Mouse (Mus musculus) forebrain, postnatal 0 days (tissue): ENCODE data around the gene Gpr18. TPM values are rescaled to one million over a fixed set of nuclear protein-coding genes. Genes with fewer than 3 reads are reported as not detected.
A peak's percentile ranks its signal among the peaks of the same experiment; 100 is the strongest.
"Not testable (repeated sequence)": the region's sequence is repeated elsewhere in the genome, so short reads cannot be mapped to it uniquely, and the experiment has no call there.

ENCODE experiments used
- ATAC-seq: fragments of 200-750 bp; cut with Nextera tagmentation; 2 replicates; pipeline ENCODE4 v1.8.0; 2017; ENCODE audit warnings: mild to moderate bottlenecking, moderate library complexity
- DNase-seq: peaks from one replicate; pipeline ENCODE4 v3.0.0-alpha.2; 2015
- H3K27ac ChIP-seq: fragments of 300-500 bp; sonication (generic); 2 replicates; pipeline ENCODE4 v1.5.1; 2014; ENCODE audit warnings: low read depth, mild to moderate bottlenecking, antibody characterized with exemption, low read length, moderate library complexity, mixed read lengths
- H3K27me3 ChIP-seq: fragments of 300-500 bp; sonication (generic); 2 replicates; pipeline ENCODE4 v1.6.1; 2014; ENCODE audit warnings: mild to moderate bottlenecking, low read length, mixed read lengths; ENCODE audit not compliant: insufficient read depth
- H3K36me3 ChIP-seq: fragments of 300-500 bp; sonication (generic); 2 replicates; pipeline ENCODE4 v1.6.1; 2014; ENCODE audit warnings: mild to moderate bottlenecking, moderate library complexity; ENCODE audit not compliant: insufficient read depth
- H3K4me1 ChIP-seq: fragments of 300-500 bp; sonication (generic); 2 replicates; pipeline ENCODE4 v1.6.1; 2014; ENCODE audit warnings: antibody characterized with exemption; ENCODE audit not compliant: insufficient read depth
- H3K4me2 ChIP-seq: fragments of 300-500 bp; sonication (generic); 2 replicates; pipeline ENCODE4 v1.6.1; 2014; ENCODE audit warnings: low read depth, mild to moderate bottlenecking, moderate library complexity
- H3K4me3 ChIP-seq: fragments of 300-500 bp; sonication (generic); 2 replicates; pipeline ENCODE4 v1.5.1; 2014; ENCODE audit warnings: low read depth, low read length, mixed read lengths
- H3K9ac ChIP-seq: fragments of 300-500 bp; sonication (generic); 2 replicates; pipeline ENCODE4 v1.6.1; 2014; ENCODE audit warnings: mild to moderate bottlenecking
- H3K9me3 ChIP-seq: fragments of 300-500 bp; sonication (generic); 2 replicates; pipeline ENCODE4 v1.6.1; 2016; ENCODE audit warnings: low read length
- CTCF ChIP-seq: sonication (generic); IDR thresholded peaks from 2 replicates; pipeline ENCODE4 v1.5.1; 2016; ENCODE audit warnings: antibody characterized with exemption, control low read depth, low read depth
- WGBS: fragments of 180-500 bp; shearing (Covaris S2); extraction: QIAGEN DNeasy Blood & Tissue Kit; methylation state at CpG from one replicate; pipeline ENCODE4 v1.1.7; 2014; 5-methylcytosine and 5-hydroxymethylcytosine counted together
- polyA plus RNA-seq: library from polyadenylated mRNA; unstranded; fragments of >200 nt; fragmentation: Nextera tagmentation; extraction: Ambion mirVana; gene quantifications from 2 replicates; pipeline ENCODE4 v1.2.1, GENCODE M21; 2015
- total RNA-seq: library from RNA; depleted of rRNA; stranded (reverse); fragments of >200 nt; gene quantifications from 2 replicates; pipeline ENCODE4 v1.2.3, GENCODE M21; 2014; rRNA removed

Gpr18 gene
- total and polyA plus RNA-seq, 2 experiments from 2014 or later, result not detected

- DNase-seq, result no peak
- Histone ChIP-seq H3K9me3 (no peaks in the 10 kb centered on the region), H3K9ac (no peak overlapping the region), H3K36me3 (no peaks in the 10 kb centered on the region), H3K27me3 (no peaks in the 10 kb centered on the region), H3K27ac (no peak overlapping the region), H3K4me3 (no peak overlapping the region), H3K4me1 (no peaks in the 10 kb centered on the region), H3K4me2 (no peak overlapping the region)
- no peak for ATAC-seq
- TF ChIP-seq CTCF, result no peak
- 50% methylated on average over 1 of the region's 1 CpGs for WGBS
Observed at GRCm38 (mm10) chr14:121869111-121869510, 46.5 kb downstream of the Gpr18 start.

GRCm38 (mm10) chr14:121866574-121866973 is 49.0 kb downstream of the Gpr18 start:
- 79% methylated on average over 3 of the region's 3 CpGs for WGBS
- Histone ChIP-seq H3K4me3 (no peak overlapping the region), H3K4me1 (no peaks in the 10 kb centered on the region), H3K36me3 (no peaks in the 10 kb centered on the region), H3K9me3 (no peaks in the 10 kb centered on the region), H3K9ac (no peak overlapping the region), H3K4me2 (no peak overlapping the region), H3K27ac (no peak overlapping the region), H3K27me3 (no peaks in the 10 kb centered on the region)
- no peak for TF ChIP-seq CTCF
- ATAC-seq (no peak), DNase-seq (no peak)

- not testable (repeated sequence) for H3K27ac ChIP-seq, H3K4me3 ChIP-seq, H3K36me3 ChIP-seq, H3K9me3 ChIP-seq, H3K27me3 ChIP-seq, H3K4me2 ChIP-seq, H3K4me1 ChIP-seq, ATAC-seq, H3K9ac ChIP-seq
- TF ChIP-seq CTCF, result peak; percentile 61
- WGBS, result 14% methylated on average over 2 of the region's 2 CpGs
- peak; percentile 53 for DNase-seq
Observed at GRCm38 (mm10) chr14:121865162-121865561, 50.4 kb downstream of the Gpr18 start.

Other genes with a start within 250 kb of the Gpr18 start
- 87.2 and 94.1 TPM in 2 replicates for gene Dock9, start 117.9 kb downstream of the Gpr18 start, total RNA-seq
- 12.8 and 14.2 TPM in 2 replicates for gene Dock9, start 117.9 kb downstream of the Gpr18 start, polyA plus RNA-seq
- 31.6 and 41.9 TPM in 2 replicates for gene Ubac2, start 37.2 kb downstream of the Gpr18 start, total RNA-seq
- 52.6 and 55.9 TPM in 2 replicates for gene Ubac2, start 37.2 kb downstream of the Gpr18 start, polyA plus RNA-seq
- 0.46 and 0.52 TPM in 2 replicates for gene Gpr183, start 49.4 kb upstream of the Gpr18 start, total RNA-seq
- gene Gpr183, start 49.4 kb upstream of the Gpr18 start, polyA plus RNA-seq, result 0.68 and 0.74 TPM in 2 replicates
- gene Timm8a2, start 118.9 kb upstream of the Gpr18 start, total RNA-seq, result 1.2 TPM in 1 of 2 replicates, not detected in the other
- not detected in 2 replicates for gene Timm8a2, start 118.9 kb upstream of the Gpr18 start, polyA plus RNA-seq
- gene Tm9sf2, start 191.3 kb upstream of the Gpr18 start, total RNA-seq, result 68.7 and 84.3 TPM in 2 replicates
- gene Tm9sf2, start 191.3 kb upstream of the Gpr18 start, polyA plus RNA-seq, result 79.1 and 104 TPM in 2 replicates